Mouse (Mus musculus) 416B (cell line): Measurements from ENCODE around the gene Poldip2.
A peak's percentile ranks its signal among the peaks of the same experiment; 100 is the strongest.
"Not testable (repeated sequence)": the region's sequence is repeated elsewhere in the genome, so short reads cannot be mapped to it uniquely, and the experiment has no call there.

Experiments
- DNase-seq: peaks from one replicate; pipeline ENCODE4 v3.0.0; 2011; ENCODE audit warnings: low read depth

Gene Poldip2

GRCm38 (mm10) chr11:78501529-78501928, 10.5 kb upstream of the Poldip2 start:
- no peak for DNase-seq

- DNase-seq = peak; percentile 55
These were observed 8.9 kb upstream of the Poldip2 start, which contains the start of gene Sebox for GRCm38 (mm10) chr11:78502909-78503650. Gene Sebox (plus strand): TSS chr11:78503447.

- no peak for DNase-seq
These were observed 6.6 kb upstream of the Poldip2 start for GRCm38 (mm10) chr11:78505430-78505829.

GRCm38 (mm10) chr11:78509148-78509547, 2.8 kb upstream of the Poldip2 start:
- DNase-seq = peak; percentile 65

- no peak for DNase-seq
These were observed 1.3 kb downstream of the Poldip2 start for GRCm38 (mm10) chr11:78513106-78513790.

- DNase-seq = peak; percentile 52
These were observed 3.7 kb downstream of the Poldip2 start for GRCm38 (mm10) chr11:78515549-78516325.

GRCm38 (mm10) chr11:78518931-78519330, 6.9 kb downstream of the Poldip2 start:
- no peak for DNase-seq

- DNase-seq = no peak
These were observed 9.9 kb downstream of the Poldip2 start for GRCm38 (mm10) chr11:78521880-78522279.

- peak; percentile 66 for DNase-seq
These were observed 10.5 kb downstream of the Poldip2 start for GRCm38 (mm10) chr11:78522481-78522997.

GRCm38 (mm10) chr11:78523241-78523955, 11.4 kb downstream of the Poldip2 start:
- DNase-seq = no peak

GRCm38 (mm10) chr11:78524838-78525237, 12.8 kb downstream of the Poldip2 start:
- DNase-seq = no peak

- no peak for DNase-seq
These were observed 16.7 kb downstream of the Poldip2 start for GRCm38 (mm10) chr11:78528714-78529113.

- no peak for DNase-seq
These were observed 18.0 kb downstream of the Poldip2 start for GRCm38 (mm10) chr11:78530001-78530400.

GRCm38 (mm10) chr11:78531046-78531445, 19.1 kb downstream of the Poldip2 start:
- no peak for DNase-seq

GRCm38 (mm10) chr11:78531515-78531914, 19.5 kb downstream of the Poldip2 start:
- not testable (repeated sequence) for DNase-seq

- DNase-seq = peak; percentile 20
These were observed 22.5 kb downstream of the Poldip2 start for GRCm38 (mm10) chr11:78534516-78534915.

GRCm38 (mm10) chr11:78535376-78536079, 23.5 kb downstream of the Poldip2 start:
- peak; percentile 82 for DNase-seq

GRCm38 (mm10) chr11:78536080-78536689, 24.2 kb downstream of the Poldip2 start, which contains the start of the genes Tnfaip1 and Ift20:
Gene Tnfaip1 (minus strand): TSS chr11:78536332.
Gene Ift20 (plus strand): TSS chr11:78536361.
- DNase-seq = peak; percentile 100

GRCm38 (mm10) chr11:78536690-78537084, 24.7 kb downstream of the Poldip2 start:
- DNase-seq = no peak

GRCm38 (mm10) chr11:78540358-78540757, 28.4 kb downstream of the Poldip2 start:
- peak; percentile 35 for DNase-seq
